Mouse (Mus musculus): Measurements from ENCODE around the gene Trappc6a. TPM values are rescaled to one million over a fixed set of nuclear protein-coding genes. Genes with fewer than 3 reads are reported as not detected.

Gene Trappc6a
- polyA plus RNA-seq, 1 experiment from 2014 or later: 61.7 TPM

GRCm38 (mm10) chr7:19494751-19495474 is 13.3 kb upstream of the Trappc6a start:
- Histone ChIP-seq H3K4me1 (peaks cover 13% of the 10 kb centered on the region; the same call in 1 of the 2 replicates), H3K4me2 (replicated peaks) (no peak overlapping the region), H3K27me3 (peaks cover 43% of the 10 kb centered on the region), H3K9me3 (no peaks in the 10 kb centered on the region), H3K36me3 (no peaks in the 10 kb centered on the region), H3K27ac (no peak overlapping the region), H3K9ac (no peak overlapping the region), H3K4me3 (no peak overlapping the region)
- ATAC-seq (ENCODE audit: insufficient number of reproducible peaks, insufficient read depth, low FRiP score, low TSS enrichment): no peak
- 79% methylated on average over 25 of the region's 25 CpGs for WGBS

- Histone ChIP-seq H3K9ac (no peak overlapping the region), H3K36me3 (no peaks in the 10 kb centered on the region), H3K4me1 (peaks cover 13% of the 10 kb centered on the region; the same call in 1 of the 2 replicates), H3K9me3 (no peaks in the 10 kb centered on the region), H3K4me2 (replicated peaks) (no peak overlapping the region), H3K27ac (no peak overlapping the region), H3K27me3 (peaks cover 35% of the 10 kb centered on the region), H3K4me3 (no peak overlapping the region)
- no peak for ATAC-seq (ENCODE audit: insufficient number of reproducible peaks, insufficient read depth, low FRiP score, low TSS enrichment)
- 53% methylated on average over 20 of the region's 20 CpGs for WGBS
Observed at GRCm38 (mm10) chr7:19495521-19496213, 12.5 kb upstream of the Trappc6a start.

- H3K9ac ChIP-seq: no peak overlapping the region
- H3K27me3 ChIP-seq: peaks cover 30% of the 10 kb centered on the region
- H3K27ac ChIP-seq: no peak overlapping the region
- H3K4me2 ChIP-seq (replicated peaks): no peak overlapping the region
- H3K4me3 ChIP-seq: no peak overlapping the region
- H3K4me1 ChIP-seq: peaks cover 13% of the 10 kb centered on the region; the same call in 1 of the 2 replicates
- ATAC-seq (ENCODE audit: insufficient number of reproducible peaks, insufficient read depth, low FRiP score, low TSS enrichment): no peak
- H3K36me3 ChIP-seq: no peaks in the 10 kb centered on the region
- H3K9me3 ChIP-seq: no peaks in the 10 kb centered on the region
- 45% methylated on average over 5 of the region's 5 CpGs for WGBS
Observed at GRCm38 (mm10) chr7:19496214-19496555, 12.0 kb upstream of the Trappc6a start.

GRCm38 (mm10) chr7:19498326-19498725 is 9.9 kb upstream of the Trappc6a start:
- no peak overlapping the region for H3K4me2 ChIP-seq (replicated peaks)
- H3K9ac ChIP-seq: no peak overlapping the region
- H3K27ac ChIP-seq: no peak overlapping the region
- 63% methylated on average over 4 of the region's 4 CpGs for WGBS
- no peaks in the 10 kb centered on the region for H3K9me3 ChIP-seq
- H3K4me3 ChIP-seq: no peak overlapping the region
- H3K27me3 ChIP-seq: peaks cover 11% of the 10 kb centered on the region; the same call in 1 of the 2 replicates
- peaks cover 3% of the 10 kb centered on the region; the same call in 1 of the 2 replicates for H3K4me1 ChIP-seq
- no peaks in the 10 kb centered on the region for H3K36me3 ChIP-seq
- no peak for ATAC-seq (ENCODE audit: insufficient number of reproducible peaks, insufficient read depth, low FRiP score, low TSS enrichment)

GRCm38 (mm10) chr7:19500420-19501363 is 7.5 kb upstream of the Trappc6a start:
- 72% methylated on average over 12 of the region's 12 CpGs for WGBS
- Histone ChIP-seq H3K9me3 (no peaks in the 10 kb centered on the region), H3K27ac (no peak overlapping the region), H3K27me3 (no peaks in the 10 kb centered on the region), H3K36me3 (no peaks in the 10 kb centered on the region), H3K4me3 (no peak overlapping the region), H3K9ac (no peak overlapping the region), H3K4me1 (no peaks in the 10 kb centered on the region), H3K4me2 (replicated peaks) (no peak overlapping the region)
- ATAC-seq (ENCODE audit: insufficient number of reproducible peaks, insufficient read depth, low FRiP score, low TSS enrichment): no peak

GRCm38 (mm10) chr7:19501658-19502057 is 6.5 kb upstream of the Trappc6a start:
- no peak overlapping the region for H3K4me2 ChIP-seq (replicated peaks)
- no peaks in the 10 kb centered on the region for H3K9me3 ChIP-seq
- ATAC-seq (ENCODE audit: insufficient number of reproducible peaks, insufficient read depth, low FRiP score, low TSS enrichment): no peak
- no peak overlapping the region for H3K9ac ChIP-seq
- H3K4me3 ChIP-seq: no peak overlapping the region
- 60% methylated on average over 4 of the region's 4 CpGs for WGBS
- no peaks in the 10 kb centered on the region for H3K27me3 ChIP-seq
- peaks cover under 1% of the 10 kb centered on the region; the same call in 1 of the 2 replicates for H3K4me1 ChIP-seq
- no peaks in the 10 kb centered on the region for H3K36me3 ChIP-seq
- no peak overlapping the region for H3K27ac ChIP-seq

GRCm38 (mm10) chr7:19503481-19504068 is 4.6 kb upstream of the Trappc6a start:
- H3K4me1 ChIP-seq: peaks cover 6% of the 10 kb centered on the region
- no peaks in the 10 kb centered on the region for H3K9me3 ChIP-seq
- no peak for ATAC-seq (ENCODE audit: insufficient number of reproducible peaks, insufficient read depth, low FRiP score, low TSS enrichment)
- WGBS: 39% methylated on average over 5 of the region's 5 CpGs
- H3K4me2 ChIP-seq (replicated peaks): no peak overlapping the region
- H3K4me3 ChIP-seq: no peak overlapping the region
- no peaks in the 10 kb centered on the region for H3K27me3 ChIP-seq
- H3K27ac ChIP-seq: no peak overlapping the region
- no peaks in the 10 kb centered on the region for H3K36me3 ChIP-seq
- no peak overlapping the region for H3K9ac ChIP-seq

GRCm38 (mm10) chr7:19506326-19506725 is 1.9 kb upstream of the Trappc6a start:
- H3K27ac ChIP-seq: no peak overlapping the region
- WGBS: 33% methylated on average over 6 of the region's 6 CpGs
- no peaks in the 10 kb centered on the region for H3K9me3 ChIP-seq
- peak overlapping the region; percentile 79; the same call in 1 of the 2 replicates for H3K9ac ChIP-seq
- H3K4me1 ChIP-seq: peaks cover 14% of the 10 kb centered on the region
- no peaks in the 10 kb centered on the region for H3K27me3 ChIP-seq
- H3K4me2 ChIP-seq (replicated peaks): peak overlapping the region; percentile 79
- no peaks in the 10 kb centered on the region for H3K36me3 ChIP-seq
- ATAC-seq (ENCODE audit: insufficient number of reproducible peaks, insufficient read depth, low FRiP score, low TSS enrichment): no peak
- peak overlapping the region; percentile 82; the same call in 1 of the 2 replicates for H3K4me3 ChIP-seq

GRCm38 (mm10) chr7:19506969-19507611 is 1.1 kb upstream of the Trappc6a start:
- no peak for ATAC-seq (ENCODE audit: insufficient number of reproducible peaks, insufficient read depth, low FRiP score, low TSS enrichment)
- H3K27ac ChIP-seq: peak overlapping the region; percentile 52; the same call in 1 of the 2 replicates

GRCm38 (mm10) chr7:19507612-19507981 is 598 bp upstream of the Trappc6a start:
- Histone ChIP-seq H3K9me3 (no peaks in the 10 kb centered on the region), H3K4me2 (replicated peaks) (peak overlapping the region; percentile 79), H3K27ac (peak overlapping the region; percentile 52; the same call in 1 of the 2 replicates), H3K36me3 (no peaks in the 10 kb centered on the region), H3K9ac (peak overlapping the region; percentile 79), H3K4me1 (peaks cover 14% of the 10 kb centered on the region), H3K27me3 (no peaks in the 10 kb centered on the region), H3K4me3 (peak overlapping the region; percentile 82)
- WGBS: 5% methylated on average over 18 of the region's 18 CpGs
- ATAC-seq (ENCODE audit: insufficient number of reproducible peaks, insufficient read depth, low FRiP score, low TSS enrichment): no peak

More at GRCm38 (mm10) chr7:19506969-19507611, 1.1 kb upstream of the Trappc6a start:
- Histone ChIP-seq H3K4me3 (peak overlapping the region; percentile 82), H3K4me1 (peaks cover 14% of the 10 kb centered on the region), H3K27me3 (no peaks in the 10 kb centered on the region), H3K9me3 (no peaks in the 10 kb centered on the region), H3K9ac (peak overlapping the region; percentile 79), H3K4me2 (replicated peaks) (peak overlapping the region; percentile 79), H3K36me3 (no peaks in the 10 kb centered on the region)
- under 1% methylated on average over 70 of the region's 71 CpGs for WGBS
